Mouse (Mus musculus): Measurements from ENCODE around the gene Siae.

Gene Siae

GRCm38 (mm10) chr9:37646246-37646645, 90.7 kb downstream of the Siae start:
- in situ Hi-C loops (cut with MboI; ENCODE audit: low pct_unique_long_range_greater_than_20kb in 1 of 2, low sequenced_read_pairs in 2 of 2, unreplicated experiment in 1 of 2), result no loop called here

- in situ Hi-C loops (cut with MboI; ENCODE audit: low pct_unique_long_range_greater_than_20kb in 1 of 2, low sequenced_read_pairs in 2 of 2, unreplicated experiment in 1 of 2), result no loop called here
Measured at GRCm38 (mm10) chr9:37650639-37651038, 95.1 kb downstream of the Siae start.

- in situ Hi-C loops (cut with MboI; ENCODE audit: low pct_unique_long_range_greater_than_20kb in 1 of 2, low sequenced_read_pairs in 2 of 2, unreplicated experiment in 1 of 2), result no loop called here
Measured at GRCm38 (mm10) chr9:37653836-37654235, 98.3 kb downstream of the Siae start.

GRCm38 (mm10) chr9:37655961-37656360, 100.5 kb downstream of the Siae start:
- in situ Hi-C loops (cut with MboI; ENCODE audit: low pct_unique_long_range_greater_than_20kb in 1 of 2, low sequenced_read_pairs in 2 of 2, unreplicated experiment in 1 of 2), result no loop called here

DNA sequence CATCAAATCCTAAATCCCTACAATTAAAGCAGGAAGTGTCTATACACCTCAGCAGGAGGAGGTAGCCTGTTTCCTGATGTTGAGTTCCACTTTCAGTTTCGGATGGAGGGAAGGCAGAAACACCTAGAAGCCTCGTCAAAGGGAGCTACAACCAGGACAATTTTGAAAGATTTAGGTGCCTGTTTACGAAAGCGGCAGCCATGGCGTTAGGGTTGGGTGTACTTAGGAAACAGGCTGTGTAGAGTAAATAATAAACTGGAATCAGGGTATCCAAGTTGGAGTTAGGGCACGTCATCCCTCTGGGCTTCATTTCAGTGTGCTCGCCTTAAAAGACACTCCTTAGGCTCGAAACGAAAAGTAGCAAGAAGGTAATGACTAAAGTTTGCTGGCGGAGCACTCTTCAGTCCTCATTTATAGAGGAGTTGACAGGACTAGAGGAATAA, 101.0 kb downstream of the Siae start:
- in situ Hi-C loops (cut with MboI; ENCODE audit: low pct_unique_long_range_greater_than_20kb in 1 of 2, low sequenced_read_pairs in 2 of 2, unreplicated experiment in 1 of 2), result no loop called here

DNA sequence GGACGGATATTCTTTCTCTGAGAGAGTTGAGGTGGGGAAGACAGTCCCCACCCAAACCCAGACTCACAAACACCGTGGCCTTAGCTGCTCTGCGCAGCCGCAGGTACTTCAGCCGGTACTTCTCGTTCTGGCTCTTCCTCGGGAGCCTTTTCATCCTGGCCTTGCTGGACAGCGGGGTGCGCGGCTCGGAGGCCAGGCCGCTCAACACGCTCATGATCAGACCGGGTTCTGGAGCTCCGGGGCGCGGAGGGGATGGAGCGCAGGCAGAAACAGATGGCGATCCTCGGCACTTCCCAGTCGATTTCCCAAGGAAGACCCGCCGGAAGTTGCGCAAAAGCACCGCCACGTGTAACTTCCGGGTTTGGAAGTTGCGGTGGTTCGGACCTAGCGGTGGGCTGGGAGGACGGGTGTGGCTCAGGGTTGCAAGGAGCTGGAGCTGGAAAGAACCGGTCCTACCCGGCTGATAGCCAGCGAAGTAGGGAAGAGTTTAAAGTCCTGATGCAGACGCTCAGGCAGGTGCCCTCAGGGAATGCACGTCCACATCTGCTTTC, 101.5 kb downstream of the Siae start, which contains the start of gene Tbrg1:
Tbrg1 (minus strand) TSS at position 382 of the 551 bp plus-strand sequence.
- in situ Hi-C loops (cut with MboI; ENCODE audit: low pct_unique_long_range_greater_than_20kb in 1 of 2, low sequenced_read_pairs in 2 of 2, unreplicated experiment in 1 of 2), result no loop called here

- in situ Hi-C loops (cut with MboI; ENCODE audit: low pct_unique_long_range_greater_than_20kb in 1 of 2, low sequenced_read_pairs in 2 of 2, unreplicated experiment in 1 of 2), result no loop called here
Measured at GRCm38 (mm10) chr9:37659413-37659812, 103.9 kb downstream of the Siae start.

DNA sequence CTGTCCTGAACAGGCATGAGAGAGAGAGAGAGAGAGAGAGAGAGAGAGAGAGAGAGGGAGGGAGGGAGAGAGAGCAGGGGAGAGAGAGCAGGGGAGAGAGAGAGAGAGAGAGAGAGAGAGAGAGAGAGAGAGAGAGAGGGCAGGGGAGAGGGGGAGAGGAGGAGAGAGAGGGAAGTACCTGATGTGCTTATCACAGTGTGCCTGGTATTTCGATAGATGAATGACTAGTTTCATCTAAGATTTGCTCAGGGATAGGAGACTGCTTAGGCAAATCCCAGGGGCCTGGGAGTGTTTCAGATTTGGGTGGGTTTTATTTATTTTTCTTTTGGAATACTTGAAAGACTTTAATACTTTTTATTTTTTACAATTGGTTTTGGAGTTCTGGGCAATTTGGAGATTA, 107.7 kb downstream of the Siae start:
- in situ Hi-C loops (cut with MboI; ENCODE audit: low pct_unique_long_range_greater_than_20kb in 1 of 2, low sequenced_read_pairs in 2 of 2, unreplicated experiment in 1 of 2), result no loop called here

- in situ Hi-C loops (cut with MboI; ENCODE audit: low pct_unique_long_range_greater_than_20kb in 1 of 2, low sequenced_read_pairs in 2 of 2, unreplicated experiment in 1 of 2), result no loop called here
Measured at GRCm38 (mm10) chr9:37664604-37665003, 109.1 kb downstream of the Siae start.

DNA sequence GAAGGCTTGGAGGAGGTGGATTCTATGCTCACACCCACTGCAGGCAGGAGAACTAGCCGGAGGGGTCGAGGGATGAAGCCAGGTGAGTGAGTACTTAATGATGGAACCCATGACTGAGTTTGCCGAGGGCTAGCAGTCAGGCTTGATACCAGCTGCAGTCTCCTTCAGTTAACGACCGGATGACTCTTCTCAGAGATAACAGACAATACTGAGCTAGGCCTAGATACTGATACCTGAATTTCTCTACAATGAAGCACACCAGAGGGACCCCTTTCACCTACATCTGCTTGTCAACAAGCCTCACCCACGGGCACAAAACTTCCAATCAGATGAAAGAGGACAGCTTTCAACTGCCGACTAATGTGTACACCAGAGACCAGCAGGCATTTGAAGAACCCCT, 110.5 kb downstream of the Siae start:
- in situ Hi-C loops (cut with MboI; ENCODE audit: low pct_unique_long_range_greater_than_20kb in 1 of 2, low sequenced_read_pairs in 2 of 2, unreplicated experiment in 1 of 2), result no loop called here

DNA sequence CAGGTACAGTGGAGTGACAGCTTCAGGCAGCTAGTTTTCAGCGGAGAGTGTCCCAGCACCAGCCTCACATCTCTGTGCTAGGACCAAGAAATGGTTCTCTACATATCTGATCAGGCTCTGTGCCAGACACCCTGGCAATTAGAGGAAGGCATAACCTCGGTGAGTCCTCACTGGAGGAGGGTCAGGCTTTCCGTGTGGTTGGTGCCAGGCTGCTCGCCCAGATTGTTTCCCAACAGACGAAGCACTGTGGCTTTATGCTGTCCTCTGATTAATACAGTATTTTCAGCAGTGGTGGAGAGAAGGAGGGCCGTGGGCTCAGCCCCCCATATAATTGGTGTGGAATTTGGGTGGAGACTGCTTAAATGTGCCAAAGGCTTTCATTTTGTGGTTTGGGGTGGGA, 113.6 kb downstream of the Siae start, which contains the start of gene Panx3:
Panx3 (minus strand) TSS at position 121 of the 400 bp plus-strand sequence.
- in situ Hi-C loops (cut with MboI; ENCODE audit: low pct_unique_long_range_greater_than_20kb in 1 of 2, low sequenced_read_pairs in 2 of 2, unreplicated experiment in 1 of 2), result no loop called here

DNA sequence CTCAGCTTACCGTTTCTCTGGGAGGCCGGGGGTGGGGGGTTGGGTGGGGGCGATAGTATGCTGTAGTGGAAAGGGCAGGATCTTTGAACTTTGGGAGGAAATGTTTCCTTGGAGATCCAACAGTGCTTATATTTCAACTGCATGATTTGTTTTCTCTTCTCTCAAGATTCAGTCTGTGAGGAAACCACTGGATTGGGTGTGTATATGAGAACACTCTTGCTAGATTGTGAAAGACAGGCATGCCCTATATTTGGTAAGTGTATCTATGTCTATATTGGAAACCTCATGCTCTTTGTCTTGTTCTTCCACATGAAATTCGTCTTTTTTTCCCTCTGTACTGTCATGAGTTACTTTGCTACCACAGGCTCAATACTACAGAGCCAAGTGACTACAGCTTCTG, 114.2 kb downstream of the Siae start:
- in situ Hi-C loops (cut with MboI; ENCODE audit: low pct_unique_long_range_greater_than_20kb in 1 of 2, low sequenced_read_pairs in 2 of 2, unreplicated experiment in 1 of 2), result no loop called here

DNA sequence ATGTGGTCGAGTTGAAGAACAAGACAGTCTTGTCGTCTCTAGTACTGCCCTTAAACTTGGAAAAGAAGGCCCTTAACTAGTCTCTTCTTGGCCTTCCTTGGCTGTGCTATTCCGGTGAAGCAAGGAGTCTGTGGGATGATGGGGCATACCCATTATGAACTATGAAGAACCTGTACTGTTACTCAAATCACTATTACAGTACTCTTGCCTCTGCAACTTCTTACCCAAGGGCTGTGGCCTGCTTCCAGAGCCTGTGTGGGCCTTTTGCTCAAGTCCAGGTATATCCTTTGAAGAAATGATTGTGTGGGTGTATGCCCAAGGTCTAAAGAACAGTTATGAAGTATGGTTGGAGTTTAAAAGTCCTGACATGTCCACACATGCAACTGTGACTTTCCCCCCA, 114.8 kb downstream of the Siae start:
- in situ Hi-C loops (cut with MboI; ENCODE audit: low pct_unique_long_range_greater_than_20kb in 1 of 2, low sequenced_read_pairs in 2 of 2, unreplicated experiment in 1 of 2), result no loop called here

DNA sequence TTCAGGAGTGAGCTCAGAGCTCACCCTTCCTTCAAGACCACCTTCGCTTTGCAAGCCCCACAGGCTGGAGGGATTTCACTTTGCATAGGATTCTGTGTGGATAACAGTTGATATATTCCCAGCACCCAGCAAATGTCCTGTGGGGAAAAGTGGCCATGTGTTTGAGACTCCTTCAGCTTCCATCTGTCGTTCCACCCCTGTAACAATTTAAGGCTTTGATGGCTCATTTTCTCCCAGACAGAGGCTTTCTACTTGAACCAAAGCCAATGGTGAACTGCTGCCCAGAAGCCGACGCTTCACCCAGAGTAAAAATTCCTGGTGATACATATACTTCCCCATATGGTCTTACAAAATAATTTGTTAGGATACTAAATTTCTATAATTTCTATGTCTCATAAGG, 119.8 kb downstream of the Siae start:
- in situ Hi-C loops (cut with MboI; ENCODE audit: low pct_unique_long_range_greater_than_20kb in 1 of 2, low sequenced_read_pairs in 2 of 2, unreplicated experiment in 1 of 2), result no loop called here

- in situ Hi-C loops (cut with MboI; ENCODE audit: low pct_unique_long_range_greater_than_20kb in 1 of 2, low sequenced_read_pairs in 2 of 2, unreplicated experiment in 1 of 2), result no loop called here
Measured at GRCm38 (mm10) chr9:37681123-37681522, 125.6 kb downstream of the Siae start.

DNA sequence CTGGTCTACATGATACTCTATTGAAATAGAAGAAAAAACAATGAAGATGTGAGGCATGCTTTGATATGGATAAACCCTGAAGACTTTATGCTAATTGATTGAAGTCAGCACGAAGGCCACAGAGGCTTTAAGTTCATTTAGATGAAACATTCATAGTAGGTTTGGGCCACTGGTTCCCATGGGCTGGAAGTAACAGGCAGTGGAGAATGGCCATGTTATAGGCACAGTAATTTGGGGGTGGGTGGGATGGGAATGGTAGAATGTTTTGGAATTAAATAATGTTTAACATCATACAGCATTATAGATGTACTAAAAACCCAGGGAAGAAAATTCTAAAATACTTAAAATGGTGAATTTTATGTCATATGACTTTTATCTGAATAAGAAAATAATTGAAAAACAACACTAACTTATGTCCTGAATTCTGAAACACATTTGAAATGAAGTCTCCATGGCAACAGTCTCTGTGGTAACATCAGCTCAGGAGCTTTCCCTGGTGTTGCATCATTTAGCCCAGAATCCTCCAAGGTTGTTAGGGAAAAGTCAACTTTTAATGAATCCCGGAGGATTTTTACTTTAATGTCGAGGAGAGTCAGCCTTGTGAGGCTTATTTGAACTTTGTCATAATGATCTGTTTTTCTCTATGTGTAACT, 131.9 kb downstream of the Siae start:
- in situ Hi-C loops (cut with MboI; ENCODE audit: low pct_unique_long_range_greater_than_20kb in 1 of 2, low sequenced_read_pairs in 2 of 2, unreplicated experiment in 1 of 2), result loop anchor here in 1 of 2 experiments (5.0 kb wide), 1 partner anchor 245 kb away; no protein-coding TSS in a partner anchor

GRCm38 (mm10) chr9:37687941-37688303, 132.4 kb downstream of the Siae start:
- in situ Hi-C loops (cut with MboI; ENCODE audit: low pct_unique_long_range_greater_than_20kb in 1 of 2, low sequenced_read_pairs in 2 of 2, unreplicated experiment in 1 of 2), result loop anchor here in 1 of 2 experiments (5.0 kb wide), 1 partner anchor 244 kb away; no protein-coding TSS in a partner anchor

DNA sequence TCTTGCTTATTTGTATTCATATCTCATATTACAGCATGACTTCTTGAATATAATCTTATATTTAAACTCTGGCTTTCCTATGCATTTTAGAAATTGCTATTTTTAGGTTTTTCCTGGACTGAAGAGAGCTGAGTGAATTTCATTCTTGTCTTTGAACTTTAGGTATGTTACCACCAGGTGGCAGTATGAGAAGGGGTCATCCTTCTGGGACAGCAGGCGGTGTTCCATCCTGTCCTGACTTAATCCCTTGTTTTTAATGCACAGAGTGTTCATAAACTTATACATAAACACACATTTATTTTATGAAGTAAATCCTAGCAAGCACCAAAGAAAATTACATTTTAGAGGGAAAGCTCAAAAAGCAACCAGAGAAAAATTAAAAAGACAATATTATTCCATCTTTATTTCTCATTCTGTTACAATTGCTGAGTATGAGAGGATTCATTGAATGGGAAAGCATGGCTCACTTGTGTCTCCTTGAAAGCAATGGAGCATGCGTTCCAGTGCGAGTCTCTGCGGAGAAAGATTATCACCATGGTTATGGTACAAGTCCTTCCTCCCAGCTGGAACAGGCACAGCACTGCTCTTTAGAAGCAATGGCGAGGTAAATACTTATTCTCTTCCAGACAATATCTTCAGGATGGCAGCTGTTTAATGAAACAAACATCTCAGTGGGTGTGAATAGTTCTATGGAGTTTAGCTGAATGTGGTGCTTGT, 134.6 kb downstream of the Siae start:
- in situ Hi-C loops (cut with MboI; ENCODE audit: low pct_unique_long_range_greater_than_20kb in 1 of 2, low sequenced_read_pairs in 2 of 2, unreplicated experiment in 1 of 2), result loop anchor here (5.0 kb wide), 1 partner anchor 242 kb away; no protein-coding TSS in a partner anchor
